8 mouse cellular contexts compared by ENCODE assay signal in genomic region chr1:193370096-193370495, GRCm38 (mm10). TPM values are rescaled to one million over a fixed set of nuclear protein-coding genes. Genes with fewer than 3 reads are reported as not detected.
A peak's percentile ranks its signal among the peaks of the same experiment; 100 is the strongest.
DNase-seq lines count a peak whose midpoint lies in the region; ATAC-seq and TF ChIP-seq lines count a peak whose summit lies in the region.

Gene Camk1g (minus strand): TSS chr1:193370298.

- peak within 1 kb of the TSS; percentile 80 for H3K27ac ChIP-seq in heart, embryonic 15.5 days
- H3K27ac ChIP-seq in heart, postnatal 0 days (ENCODE audit: low read depth): peak within 1 kb of the TSS; percentile 65; the same call in 1 of the 2 replicates
- H3K27ac ChIP-seq in left cerebral cortex, adult 2 months: peak within 1 kb of the TSS; percentile 80

- TF ChIP-seq POLR2A in brain, embryonic 14.5 days (IDR thresholded peaks at IDR 0.05; ENCODE audit: borderline replicate concordance, extremely low read depth, insufficient read depth, insufficient read length, poor library complexity, severe bottlenecking): peak; percentile 44; the same call in 1 of the 2 replicates

- no peak for DNase-seq in heart, adult 8-10 months (ENCODE audit: low spot score)
- DNase-seq in brain, embryonic 14.5 days (ENCODE audit: low read depth): peak; percentile 96
- DNase-seq in heart, postnatal 0 days (ENCODE audit: low spot score): peak; percentile 88
- peak in 1 of 2 experiments; percentile 51 for DNase-seq in left cerebral cortex, adult 2 months (ENCODE audit: extremely low spot score in 1 of 2, low spot score in 2 of 2)
- DNase-seq in retina, adult 2 months (ENCODE audit: low read depth, low spot score): peak; percentile 68
- no peak for DNase-seq in cerebellum, adult 11-12 months

- H3K9ac ChIP-seq in heart, embryonic 15.5 days: peak within 1 kb of the TSS; percentile 60
- H3K9ac ChIP-seq in heart, postnatal 0 days (replicated peaks; ENCODE audit: low read depth, low read length): peak within 1 kb of the TSS; percentile 49

- TF ChIP-seq CTCF in brain, embryonic 14.5 days (IDR thresholded peaks at IDR 0.05; ENCODE audit: borderline replicate concordance, extremely low read depth, insufficient read depth, insufficient read length): no peak
- no peak for TF ChIP-seq CTCF in heart, postnatal 0 days (IDR thresholded peaks at IDR 0.05; ENCODE audit: low read depth)
- no peak for TF ChIP-seq CTCF in left cerebral cortex, adult 2 months (IDR thresholded peaks at IDR 0.05)

- no peaks in the 10 kb centered on the region for H3K27me3 ChIP-seq in heart, embryonic 15.5 days
- no peaks in the 10 kb centered on the region for H3K27me3 ChIP-seq in heart, postnatal 0 days (ENCODE audit: control insufficient read depth, insufficient read depth, low read length)

- peaks cover 38% of the 10 kb centered on the region for H3K4me1 ChIP-seq in heart, embryonic 15.5 days (replicated peaks)
- peaks cover 14% of the 10 kb centered on the region for H3K4me1 ChIP-seq in heart, postnatal 0 days (ENCODE audit: control insufficient read depth, insufficient read depth)

- no peaks in the 10 kb centered on the region for H3K9me3 ChIP-seq in heart, embryonic 15.5 days (replicated peaks)
- H3K9me3 ChIP-seq in heart, postnatal 0 days (replicated peaks; ENCODE audit: control insufficient read depth, low read length): no peaks in the 10 kb centered on the region

- H3K36me3 ChIP-seq in heart, embryonic 15.5 days: no peaks in the 10 kb centered on the region
- no peaks in the 10 kb centered on the region for H3K36me3 ChIP-seq in heart, postnatal 0 days (replicated peaks; ENCODE audit: control insufficient read depth, insufficient read depth, low read length)

- H3K4me3 ChIP-seq in heart, embryonic 15.5 days: peak within 1 kb of the TSS; percentile 50
- H3K4me3 ChIP-seq in heart, postnatal 0 days (ENCODE audit: low read depth, low read length): peak within 1 kb of the TSS; percentile 46
- peak within 1 kb of the TSS; percentile 55 for H3K4me3 ChIP-seq in left cerebral cortex, adult 2 months

- 4% methylated on average over 2 of the region's 2 CpGs for WGBS in heart, embryonic 15.5 days
- 7% methylated on average over 2 of the region's 2 CpGs for WGBS in heart, postnatal 0 days

- intact Hi-C loops in left cerebral cortex, adult 2 months (cut with DNase I): no loop called here

- peak within 1 kb of the TSS; percentile 67 for H3K4me2 ChIP-seq in heart, embryonic 15.5 days
- H3K4me2 ChIP-seq in heart, postnatal 0 days (ENCODE audit: low read depth, low read length): peak within 1 kb of the TSS; percentile 74

- peak; percentile 69 for ATAC-seq in heart, embryonic 15.5 days (replicated peaks; ENCODE audit: insufficient number of reproducible peaks, insufficient read depth, low FRiP score, low read depth)
- ATAC-seq in heart, postnatal 0 days (ENCODE audit: insufficient read depth, low read depth): peak; percentile 91
- no peak for ATAC-seq in monocyte, adult 5-6 weeks (replicated peaks; ENCODE audit: insufficient number of reproducible peaks, low FRiP score, low TSS enrichment, poor library complexity, severe bottlenecking)

- no peak for TF ChIP-seq EP300 in heart, postnatal 0 days (IDR thresholded peaks at IDR 0.05; ENCODE audit: low read depth)

RNA-seq across cellular contexts. Expression of gene Camk1g, which starts in this region (rescaled TPM):
- 11.5 and 13.3 TPM in 2 replicates for polyA plus RNA-seq in heart, embryonic 15.5 days (2015; fragmentation: Nextera tagmentation; extraction: Ambion mirVana)
- total RNA-seq in heart, adult 8-10 months (2022): under 1 TPM; 0.14 to 0.72 (median 0.22) TPM
- 40.8 and 47.3 TPM in 2 replicates for polyA plus RNA-seq in brain, embryonic 14.5 days (2012; rRNA removed)
- 12.0 and 14.3 TPM in 2 replicates for total RNA-seq in heart, postnatal 0 days (2014; rRNA removed; ENCODE audit: low replicate concordance)
- 9.0 and 9.7 TPM in 2 replicates for polyA plus RNA-seq in heart, postnatal 0 days (2015; fragmentation: Nextera tagmentation; extraction: Ambion mirVana)
- 10 to 100 TPM; 41.7 to 47.6 TPM for total RNA-seq in left cerebral cortex, adult 2 months (2021)
- total RNA-seq in monocyte, adult 5-6 weeks (2017): not detected in 3 replicates

Comparison
In these comparisons a context has a peak if more than half of its experiments do, and no peak if none do; other contexts are left out.
1. DNase-seq: peak in brain, embryonic 14.5 days (single experiment), heart, postnatal 0 days (single experiment) and retina, adult 2 months (single experiment); none in heart, adult 8-10 months (single experiment) and cerebellum, adult 11-12 months (single experiment).
2. Peak in every context shown above with its lines, with median percentiles within 50 percentile points of each other: H3K27ac ChIP-seq and H3K4me3 ChIP-seq.